Mouse (Mus musculus): ENCODE results near the gene Adora2b.

GRCm38 (mm10) chr11:62200901-62201512 is 47.8 kb upstream of the Adora2b start:
- TF ChIP-seq EP300 (optimal IDR thresholded peaks at IDR 0.05) (no peak), CTCF (IDR thresholded peaks at IDR 0.05; ENCODE audit: low read depth) (no peak)

Measured in stomach, postnatal 0 days (tissue).